Mouse (Mus musculus) adrenal gland, postnatal 10 days (tissue): Measurements from ENCODE around the gene Ergic1. TPM values are rescaled to one million over a fixed set of nuclear protein-coding genes. Genes with fewer than 3 reads are reported as not detected.

Experiments
- DNase-seq: peaks from one replicate; pipeline ENCODE4 v3.0.0; 2021; ENCODE audit warnings: mixed read lengths
- microRNA-seq: library from miRNA; unstranded; fragments of <30 nt; microRNA quantifications from one replicate; pipeline ENCODE4 v1.2.0, GENCODE M21; 2021
- total RNA-seq, 2 experiments: library from RNA; stranded (reverse); gene quantifications; 2 replicates each; pipeline ENCODE4 v1.2.3; 2021

Gene Ergic1
- total RNA-seq, 2 experiments from 2014 or later = 137 to 143 TPM

- DNase-seq = no peak
These were observed 142.4 kb downstream of the Ergic1 start for GRCm38 (mm10) chr17:26703671-26704070.

- DNase-seq = no peak
These were observed 144.4 kb downstream of the Ergic1 start for GRCm38 (mm10) chr17:26705463-26706359.

Small RNA genes within 50 kb of the gene (microRNA-seq; reads per million reads assigned to microRNA genes)
- not detected for gene Gm22420

Other genes starting within 250 kb of the Ergic1 start
- gene Neurl1b, start 146.7 kb upstream of the Ergic1 start, total RNA-seq = 10 to 100 TPM; 43.6 to 44.0 TPM
- 10 to 100 TPM; 40.3 to 89.1 TPM for gene Dusp1, start 639 bp downstream of the Ergic1 start, total RNA-seq
- 100 to 1,000 TPM; 180 to 190 TPM for gene Atp6v0e, start 101.7 kb downstream of the Ergic1 start, total RNA-seq
- gene Crebrf, start 154.2 kb downstream of the Ergic1 start, total RNA-seq = 10 to 100 TPM; 48.8 to 55.6 TPM
- 10 to 100 TPM; 26.8 to 34.3 TPM for gene Bnip1, start 219.6 kb downstream of the Ergic1 start, total RNA-seq